Mouse (Mus musculus): ENCODE measurements around the gene 2310034G01Rik. TPM values are rescaled to one million over a fixed set of nuclear protein-coding genes. Genes with fewer than 3 reads are reported as not detected.

Gene 2310034G01Rik
- total and polyA plus RNA-seq, 3 experiments: 0.34 to 0.66 (median 0.43) TPM

DNA sequence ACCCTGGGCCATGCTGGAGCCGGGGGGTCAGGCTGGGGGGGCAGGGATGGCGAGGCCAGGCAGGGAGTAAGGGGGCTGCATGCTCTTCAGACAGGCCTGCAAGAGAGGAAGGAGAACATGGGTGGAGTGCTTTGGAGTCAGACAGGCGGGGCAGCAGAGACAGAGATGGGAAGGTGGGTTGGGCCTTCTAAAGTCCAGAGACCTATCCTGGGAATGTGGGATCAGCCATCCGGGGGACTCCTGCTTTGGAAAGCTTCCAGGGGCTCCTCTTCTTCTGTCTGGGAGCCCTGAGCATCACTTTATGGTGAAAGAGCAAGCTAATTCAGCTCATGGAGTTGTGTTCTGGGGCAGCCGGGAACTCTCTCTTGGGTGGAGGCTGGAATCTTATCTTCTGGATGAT, 25.2 kb downstream of the 2310034G01Rik start:
- H3K9ac ChIP-seq (ENCODE audit: low read depth, low read length): no peak overlapping the region
- no peak for TF ChIP-seq POLR2A (IDR thresholded peaks at IDR 0.05; ENCODE audit: insufficient read depth, low read depth, low read length)
- 49% methylated on average over 5 of the region's 5 CpGs for WGBS
- peaks cover 3% of the 10 kb centered on the region; the same call in 1 of the 2 replicates for H3K27me3 ChIP-seq (ENCODE audit: control insufficient read depth, insufficient read depth, low read length)
- H3K27ac ChIP-seq: no peak overlapping the region
- no peaks in the 10 kb centered on the region for H3K79me2 ChIP-seq (replicated peaks; ENCODE audit: control insufficient read depth, insufficient read depth, low read length)
- intact Hi-C loops (cut with DNase I): no loop called here
- H3K4me3 ChIP-seq: no peak overlapping the region
- no peaks in the 10 kb centered on the region for H3K36me3 ChIP-seq (ENCODE audit: control insufficient read depth, insufficient read depth, low read length)
- H3K4me1 ChIP-seq (ENCODE audit: control insufficient read depth, insufficient read depth, low read length): peaks cover 7% of the 10 kb centered on the region
- DNase-seq: no peak

GRCm38 (mm10) chr19:46324366-46324765, 25.7 kb downstream of the 2310034G01Rik start:
- no peak for TF ChIP-seq POLR2A (IDR thresholded peaks at IDR 0.05; ENCODE audit: insufficient read depth, low read depth, low read length)
- TF ChIP-seq CTCF (IDR thresholded peaks at IDR 0.05): no peak
- no peak for TF ChIP-seq EP300 (IDR thresholded peaks at IDR 0.05; ENCODE audit: insufficient read depth, low read depth, low read length)
- H3K4me3 ChIP-seq: no peak overlapping the region
- no peak for DNase-seq
- WGBS: 59% methylated on average over 11 of the region's 11 CpGs
- no peaks in the 10 kb centered on the region for H3K79me2 ChIP-seq (replicated peaks; ENCODE audit: control insufficient read depth, insufficient read depth, low read length)
- H3K4me1 ChIP-seq (ENCODE audit: control insufficient read depth, insufficient read depth, low read length): peaks cover 7% of the 10 kb centered on the region
- no peak overlapping the region for H3K27ac ChIP-seq
- peaks cover 4% of the 10 kb centered on the region; the same call in 1 of the 2 replicates for H3K27me3 ChIP-seq (ENCODE audit: control insufficient read depth, insufficient read depth, low read length)
- no peaks in the 10 kb centered on the region for H3K36me3 ChIP-seq (ENCODE audit: control insufficient read depth, insufficient read depth, low read length)
- intact Hi-C loops (cut with DNase I): no loop called here
- H3K9ac ChIP-seq (ENCODE audit: low read depth, low read length): no peak overlapping the region

- WGBS: 64% methylated on average over 5 of the region's 5 CpGs
Observed at GRCm38 (mm10) chr19:46323716-46324115, 26.4 kb downstream of the 2310034G01Rik start.

GRCm38 (mm10) chr19:46322996-46323572, 27.0 kb downstream of the 2310034G01Rik start:
- Histone ChIP-seq H3K79me2 (replicated peaks; ENCODE audit: control insufficient read depth, insufficient read depth, low read length) (no peaks in the 10 kb centered on the region), H3K27ac (no peak overlapping the region), H3K36me3 (ENCODE audit: control insufficient read depth, insufficient read depth, low read length) (no peaks in the 10 kb centered on the region), H3K9ac (ENCODE audit: low read depth, low read length) (no peak overlapping the region), H3K27me3 (ENCODE audit: control insufficient read depth, insufficient read depth, low read length) (peaks cover 10% of the 10 kb centered on the region), H3K4me1 (ENCODE audit: control insufficient read depth, insufficient read depth, low read length) (peaks cover 6% of the 10 kb centered on the region), H3K4me3 (no peak overlapping the region)
- no peak for TF ChIP-seq CTCF (IDR thresholded peaks at IDR 0.05)
- TF ChIP-seq POLR2A (IDR thresholded peaks at IDR 0.05; ENCODE audit: insufficient read depth, low read depth, low read length): no peak
- no peak for TF ChIP-seq EP300 (IDR thresholded peaks at IDR 0.05; ENCODE audit: insufficient read depth, low read depth, low read length)
- DNase-seq: no peak
- WGBS: 67% methylated on average over 13 of the region's 13 CpGs
- intact Hi-C loops (cut with DNase I): no loop called here

More at GRCm38 (mm10) chr19:46323716-46324115, 26.4 kb downstream of the 2310034G01Rik start:
- intact Hi-C loops (cut with DNase I): no loop called here
- peaks cover 4% of the 10 kb centered on the region; the same call in 1 of the 2 replicates for H3K27me3 ChIP-seq (ENCODE audit: control insufficient read depth, insufficient read depth, low read length)
- DNase-seq: no peak
- no peak overlapping the region for H3K9ac ChIP-seq (ENCODE audit: low read depth, low read length)
- TF ChIP-seq CTCF (IDR thresholded peaks at IDR 0.05) (no peak), POLR2A (IDR thresholded peaks at IDR 0.05; ENCODE audit: insufficient read depth, low read depth, low read length) (no peak), EP300 (IDR thresholded peaks at IDR 0.05; ENCODE audit: insufficient read depth, low read depth, low read length) (no peak)
- no peaks in the 10 kb centered on the region for H3K36me3 ChIP-seq (ENCODE audit: control insufficient read depth, insufficient read depth, low read length)
- no peaks in the 10 kb centered on the region for H3K79me2 ChIP-seq (replicated peaks; ENCODE audit: control insufficient read depth, insufficient read depth, low read length)
- H3K4me3 ChIP-seq: no peak overlapping the region
- peaks cover 4% of the 10 kb centered on the region for H3K4me1 ChIP-seq (ENCODE audit: control insufficient read depth, insufficient read depth, low read length)
- no peak overlapping the region for H3K27ac ChIP-seq

GRCm38 (mm10) chr19:46322144-46322995, 27.7 kb downstream of the 2310034G01Rik start:
- peaks cover 4% of the 10 kb centered on the region for H3K4me1 ChIP-seq (ENCODE audit: control insufficient read depth, insufficient read depth, low read length)
- TF ChIP-seq EP300 (IDR thresholded peaks at IDR 0.05; ENCODE audit: insufficient read depth, low read depth, low read length) (no peak), POLR2A (IDR thresholded peaks at IDR 0.05; ENCODE audit: insufficient read depth, low read depth, low read length) (no peak), CTCF (IDR thresholded peaks at IDR 0.05) (no peak)
- H3K4me3 ChIP-seq: no peak overlapping the region
- intact Hi-C loops (cut with DNase I): no loop called here
- WGBS: 50% methylated on average over 11 of the region's 11 CpGs
- no peak for DNase-seq
- no peaks in the 10 kb centered on the region for H3K79me2 ChIP-seq (replicated peaks; ENCODE audit: control insufficient read depth, insufficient read depth, low read length)
- no peaks in the 10 kb centered on the region for H3K36me3 ChIP-seq (ENCODE audit: control insufficient read depth, insufficient read depth, low read length)
- H3K27me3 ChIP-seq (ENCODE audit: control insufficient read depth, insufficient read depth, low read length): peaks cover 14% of the 10 kb centered on the region
- H3K9ac ChIP-seq (ENCODE audit: low read depth, low read length): no peak overlapping the region
- no peak overlapping the region for H3K27ac ChIP-seq
